Mouse (Mus musculus): ENCODE measurements around the gene Sytl1. TPM values are rescaled to one million over a fixed set of nuclear protein-coding genes. Genes with fewer than 3 reads are reported as not detected.

Gene Sytl1
- polyA plus RNA-seq, 1 experiment = not detected

DNA sequence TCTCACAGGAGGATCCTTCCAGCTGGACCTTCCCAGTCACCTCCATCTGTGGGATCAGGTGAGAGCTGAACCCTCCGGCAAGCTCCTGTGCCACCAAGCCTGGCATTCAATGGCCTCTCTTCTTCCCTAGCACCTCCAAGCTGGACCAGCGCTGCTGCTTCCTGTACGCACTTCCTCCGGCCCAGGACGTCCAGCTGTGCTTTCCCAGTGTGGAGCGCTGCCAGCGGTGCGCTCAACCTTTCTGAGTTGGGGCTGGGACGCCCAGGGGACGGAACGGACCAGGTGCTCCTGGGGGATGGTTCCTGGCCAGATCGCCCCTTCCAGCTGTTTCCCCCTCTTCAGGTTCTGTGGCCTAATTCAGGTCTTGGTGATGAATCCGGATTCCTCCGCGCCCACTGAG lies 15.8 kb downstream of the Sytl1 start:
- 54% methylated on average over 15 of the region's 15 CpGs for WGBS
- Histone ChIP-seq H3K27ac (ENCODE audit: insufficient read depth, low read depth, low read length) (no peak overlapping the region), H3K4me3 (ENCODE audit: insufficient read depth, low read depth, low read length) (no peak overlapping the region), H3K4me1 (ENCODE audit: control insufficient read depth, insufficient read depth, low read length) (peaks cover 10% of the 10 kb centered on the region)
- TF ChIP-seq CTCF (IDR thresholded peaks at IDR 0.05; ENCODE audit: insufficient read depth, low read depth, low read length) (no peak), POLR2A (IDR thresholded peaks at IDR 0.05; ENCODE audit: insufficient read depth, low read depth, low read length) (no peak)

DNA sequence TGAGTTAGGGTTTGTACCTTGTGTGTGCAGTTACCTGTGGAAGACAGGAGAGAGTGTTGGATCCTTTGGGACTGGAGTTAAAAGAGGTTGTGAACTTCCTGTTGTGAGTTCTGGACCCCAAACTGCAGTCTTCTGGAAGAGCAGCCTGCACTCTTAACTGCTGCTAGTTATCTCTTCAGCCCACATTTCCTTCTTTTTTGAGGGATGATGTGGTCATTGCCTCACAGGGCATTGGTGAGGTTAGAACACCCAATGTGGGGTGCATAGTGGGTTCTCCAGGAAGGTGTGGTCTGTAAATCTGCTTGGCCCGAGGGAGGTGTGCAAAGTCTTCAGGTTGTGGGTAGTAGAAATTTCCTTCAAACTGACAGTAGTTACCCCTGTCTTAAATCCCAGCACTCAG lies 18.6 kb downstream of the Sytl1 start:
- peaks cover 8% of the 10 kb centered on the region for H3K4me1 ChIP-seq (ENCODE audit: control insufficient read depth, insufficient read depth, low read length)
- no peak for TF ChIP-seq CTCF (IDR thresholded peaks at IDR 0.05; ENCODE audit: insufficient read depth, low read depth, low read length)
- no peak for TF ChIP-seq POLR2A (IDR thresholded peaks at IDR 0.05; ENCODE audit: insufficient read depth, low read depth, low read length)
- no peak overlapping the region for H3K4me3 ChIP-seq (ENCODE audit: insufficient read depth, low read depth, low read length)
- no peak overlapping the region for H3K27ac ChIP-seq (ENCODE audit: insufficient read depth, low read depth, low read length)
- WGBS = 83% methylated on average over 1 of the region's 1 CpGs

DNA sequence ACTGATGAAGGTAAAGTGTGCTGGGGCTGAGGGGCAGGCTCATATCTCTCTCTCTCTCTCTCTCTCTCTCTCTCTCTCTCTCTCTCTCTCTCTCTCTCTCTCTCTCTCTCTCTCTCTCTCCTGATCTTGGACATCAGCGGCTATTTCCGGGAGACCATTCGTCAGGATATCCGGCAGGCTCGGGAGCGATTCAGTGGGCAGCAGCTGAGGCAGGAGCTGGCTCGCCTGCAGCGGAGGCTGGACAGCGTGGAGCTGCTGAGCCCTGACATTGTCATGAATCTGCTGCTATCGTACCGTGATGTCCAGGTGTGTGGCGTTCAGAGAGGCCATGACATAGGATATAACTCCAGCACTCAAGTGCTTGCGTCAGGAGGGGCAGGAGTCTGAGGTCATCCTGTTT lies 19.4 kb downstream of the Sytl1 start:
- TF ChIP-seq POLR2A (IDR thresholded peaks at IDR 0.05; ENCODE audit: insufficient read depth, low read depth, low read length) = no peak
- no peak for TF ChIP-seq CTCF (IDR thresholded peaks at IDR 0.05; ENCODE audit: insufficient read depth, low read depth, low read length)
- Histone ChIP-seq H3K4me1 (ENCODE audit: control insufficient read depth, insufficient read depth, low read length) (peaks cover 8% of the 10 kb centered on the region), H3K27ac (ENCODE audit: insufficient read depth, low read depth, low read length) (no peak overlapping the region), H3K4me3 (ENCODE audit: insufficient read depth, low read depth, low read length) (no peak overlapping the region)
- WGBS = 66% methylated on average over 13 of the region's 13 CpGs

DNA sequence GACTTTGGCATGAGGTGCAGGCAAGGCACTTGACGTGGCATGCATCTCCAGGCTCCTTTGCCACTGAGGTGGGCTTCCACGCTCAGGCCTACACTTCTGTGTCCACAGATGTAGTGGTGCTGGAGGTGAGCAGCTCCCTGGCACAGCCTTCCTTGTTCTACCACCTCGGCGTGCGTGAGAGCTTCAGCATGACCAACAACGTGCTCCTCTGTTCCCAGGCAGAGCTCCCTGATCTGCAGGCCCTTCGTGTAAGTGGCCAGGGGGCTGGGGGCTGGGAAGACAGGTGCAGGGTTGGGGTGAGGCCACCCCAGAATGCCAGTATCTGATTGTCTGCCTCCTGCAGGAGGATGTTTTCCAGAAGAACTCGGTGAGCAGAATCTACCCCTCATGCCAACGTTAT lies 20.2 kb downstream of the Sytl1 start:
- TF ChIP-seq CTCF (IDR thresholded peaks at IDR 0.05; ENCODE audit: insufficient read depth, low read depth, low read length) = no peak
- no peak for TF ChIP-seq POLR2A (IDR thresholded peaks at IDR 0.05; ENCODE audit: insufficient read depth, low read depth, low read length)
- 64% methylated on average over 9 of the region's 9 CpGs for WGBS
- no peak overlapping the region for H3K4me3 ChIP-seq (ENCODE audit: insufficient read depth, low read depth, low read length)
- no peak overlapping the region for H3K27ac ChIP-seq (ENCODE audit: insufficient read depth, low read depth, low read length)
- H3K4me1 ChIP-seq (ENCODE audit: control insufficient read depth, insufficient read depth, low read length) = peaks cover 8% of the 10 kb centered on the region

DNA sequence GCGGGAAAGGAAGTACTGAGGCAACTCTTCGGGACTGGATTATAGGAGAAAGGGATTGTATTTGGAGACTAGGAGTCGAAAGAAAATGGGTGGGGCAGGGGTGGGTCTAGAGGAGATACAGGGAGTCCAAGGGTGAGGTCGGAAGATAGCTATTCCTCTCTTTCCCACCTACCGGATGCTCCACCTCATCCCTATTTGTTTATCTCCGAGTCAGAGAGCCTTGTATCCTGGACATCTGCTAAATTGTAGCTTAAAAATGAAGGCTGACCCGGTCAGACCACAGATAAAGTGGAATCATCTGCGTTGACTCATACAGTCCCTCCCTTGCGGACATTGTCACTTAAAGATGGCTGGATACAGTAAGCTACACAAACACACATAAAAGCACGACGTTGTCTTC lies 21.0 kb downstream of the Sytl1 start:
- Histone ChIP-seq H3K27ac (ENCODE audit: insufficient read depth, low read depth, low read length) (no peak overlapping the region), H3K4me3 (ENCODE audit: insufficient read depth, low read depth, low read length) (peak overlapping the region; percentile 71; the same call in 1 of the 2 replicates), H3K4me1 (ENCODE audit: control insufficient read depth, insufficient read depth, low read length) (peaks cover 8% of the 10 kb centered on the region)
- 34% methylated on average over 11 of the region's 11 CpGs for WGBS
- TF ChIP-seq POLR2A (IDR thresholded peaks at IDR 0.05; ENCODE audit: insufficient read depth, low read depth, low read length) (no peak), CTCF (IDR thresholded peaks at IDR 0.05; ENCODE audit: insufficient read depth, low read depth, low read length) (no peak)

DNA sequence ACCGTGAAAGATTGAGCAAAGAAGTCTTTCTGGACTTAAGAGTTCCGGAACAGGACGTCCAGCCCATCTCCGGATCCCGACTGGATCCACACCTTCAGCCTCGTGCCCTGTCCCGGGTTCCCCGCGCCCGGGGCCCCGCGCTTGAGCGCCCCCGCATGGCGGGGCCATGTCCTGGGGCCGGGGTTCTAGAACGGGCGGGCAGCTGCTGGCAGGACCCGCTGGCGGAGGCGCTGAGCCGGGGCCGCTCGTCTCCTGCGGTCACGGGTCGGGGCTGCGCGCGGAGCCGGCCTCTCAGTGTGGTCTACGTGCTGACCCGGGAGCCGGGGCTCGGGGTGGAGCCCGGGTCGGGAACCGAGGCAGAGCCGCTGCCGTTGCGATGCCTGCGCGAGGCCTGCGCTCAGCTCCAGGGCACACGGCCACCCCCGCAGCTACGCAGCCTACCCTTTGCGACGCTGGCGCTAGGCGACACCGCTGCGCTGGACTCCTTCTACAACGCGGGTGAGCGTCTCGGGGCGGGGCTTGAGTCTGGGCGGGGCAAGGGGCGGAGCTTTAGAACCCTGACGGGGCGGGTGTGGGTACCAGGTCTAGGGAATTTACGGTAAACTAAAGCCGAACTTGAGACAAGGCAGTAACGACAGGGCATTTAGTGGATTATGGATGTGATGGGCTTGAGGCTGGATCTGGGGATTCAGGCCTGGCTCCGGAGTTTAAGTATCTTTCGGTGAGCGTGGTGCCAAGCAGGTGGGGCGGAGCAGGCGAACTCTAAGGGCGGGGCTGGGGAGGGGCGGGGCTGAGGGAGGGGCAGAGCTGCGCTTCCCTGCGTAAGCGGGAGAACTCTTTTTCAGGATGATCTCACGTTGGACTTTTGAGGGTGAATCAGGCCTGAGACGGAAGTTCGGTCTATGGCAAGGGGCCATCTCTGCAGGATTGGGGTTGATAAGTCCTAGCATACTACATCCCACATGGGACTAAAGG lies 21.7 kb downstream of the Sytl1 start:
- TF ChIP-seq CTCF (IDR thresholded peaks at IDR 0.05; ENCODE audit: insufficient read depth, low read depth, low read length) (no peak), POLR2A (IDR thresholded peaks at IDR 0.05; ENCODE audit: insufficient read depth, low read depth, low read length) (peak; percentile 43; the same call in 1 of the 2 replicates)
- peaks cover 8% of the 10 kb centered on the region for H3K4me1 ChIP-seq (ENCODE audit: control insufficient read depth, insufficient read depth, low read length)
- peak overlapping the region; percentile 21; the same call in 1 of the 2 replicates for H3K27ac ChIP-seq (ENCODE audit: insufficient read depth, low read depth, low read length)
- 1% methylated on average over 78 of the region's 78 CpGs for WGBS
- peak overlapping the region; percentile 71 for H3K4me3 ChIP-seq (ENCODE audit: insufficient read depth, low read depth, low read length)

DNA sequence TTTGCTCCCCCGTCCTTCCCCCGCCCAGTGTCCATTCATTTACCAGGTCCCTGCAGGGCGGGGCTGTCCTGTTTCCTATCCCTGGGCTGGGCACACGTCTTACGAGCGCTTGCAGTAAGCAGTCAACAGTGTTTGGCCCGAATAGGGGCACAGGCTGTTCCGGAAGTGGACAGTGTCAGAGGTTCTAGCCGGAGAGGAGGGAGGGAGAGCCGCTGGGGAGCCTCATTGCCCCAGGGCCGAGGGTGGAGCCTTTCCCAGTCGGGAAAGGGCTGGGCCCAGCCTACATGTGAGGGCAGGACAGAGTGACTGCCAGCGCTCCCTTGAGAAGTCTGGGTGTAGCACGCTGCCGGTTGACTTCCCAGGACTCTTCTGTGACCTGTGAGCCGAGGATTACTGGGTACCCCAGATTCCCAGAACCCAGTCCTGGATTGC lies 22.4 kb downstream of the Sytl1 start, which contains the start of gene Map3k6:
Gene Map3k6, plus strand, starts transcription at position 329 of the 432 bp plus-strand sequence.
- Histone ChIP-seq H3K4me1 (ENCODE audit: control insufficient read depth, insufficient read depth, low read length) (peaks cover 8% of the 10 kb centered on the region), H3K27ac (ENCODE audit: insufficient read depth, low read depth, low read length) (peak within 1 kb of the TSS; percentile 21; the same call in 1 of the 2 replicates), H3K4me3 (ENCODE audit: insufficient read depth, low read depth, low read length) (peak within 1 kb of the TSS; percentile 71)
- TF ChIP-seq CTCF (IDR thresholded peaks at IDR 0.05; ENCODE audit: insufficient read depth, low read depth, low read length) (no peak), POLR2A (IDR thresholded peaks at IDR 0.05; ENCODE audit: insufficient read depth, low read depth, low read length) (no peak)
- whole genome bisulfite sequencing = 31% methylated on average over 16 of the region's 16 CpGs

DNA sequence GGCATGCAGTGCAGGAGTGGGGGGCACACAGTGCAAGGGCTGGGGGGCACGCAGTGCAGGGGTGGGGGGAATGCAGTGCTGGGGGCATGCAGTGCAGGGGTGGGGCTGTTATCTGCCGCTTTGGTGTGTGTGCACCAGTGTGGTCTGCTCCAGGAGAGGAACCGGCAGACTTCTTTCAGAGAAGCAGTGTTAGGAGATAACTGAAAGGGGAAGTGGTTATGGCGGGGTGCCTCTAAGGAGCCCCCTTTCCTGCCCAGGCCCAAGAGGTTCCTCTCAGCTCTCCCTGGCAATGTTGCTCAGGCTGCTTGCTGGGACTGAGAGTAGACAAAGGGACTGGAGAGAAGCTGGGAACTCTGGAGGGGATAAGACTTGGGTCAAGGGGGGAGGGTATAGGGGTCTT lies 25.0 kb downstream of the Sytl1 start:
- no peak for TF ChIP-seq POLR2A (IDR thresholded peaks at IDR 0.05; ENCODE audit: insufficient read depth, low read depth, low read length)
- TF ChIP-seq CTCF (IDR thresholded peaks at IDR 0.05; ENCODE audit: insufficient read depth, low read depth, low read length) = no peak
- H3K4me3 ChIP-seq (ENCODE audit: insufficient read depth, low read depth, low read length) = no peak overlapping the region
- peaks cover 8% of the 10 kb centered on the region for H3K4me1 ChIP-seq (ENCODE audit: control insufficient read depth, insufficient read depth, low read length)
- 86% methylated on average over 4 of the region's 4 CpGs for WGBS
- H3K27ac ChIP-seq (ENCODE audit: insufficient read depth, low read depth, low read length) = no peak overlapping the region

DNA sequence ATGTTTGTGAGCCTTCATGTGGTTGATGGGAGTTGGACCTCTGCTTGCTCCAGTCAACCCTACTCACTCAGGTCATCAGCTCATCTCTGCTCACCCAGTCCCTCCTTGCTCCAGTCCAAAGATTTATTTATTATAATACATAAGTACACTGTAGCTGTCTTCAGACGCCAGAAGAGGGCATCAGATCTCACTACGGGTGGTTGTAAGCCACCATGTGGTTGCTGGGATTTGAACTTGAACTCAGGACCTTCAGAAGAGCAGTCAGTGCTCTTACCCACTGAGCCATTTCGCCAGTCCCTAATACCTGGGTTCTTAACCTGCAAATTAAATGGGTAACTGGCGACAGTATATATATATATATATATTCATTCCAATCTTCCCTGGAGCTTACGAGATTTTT lies 27.5 kb downstream of the Sytl1 start:
- 83% methylated on average over 5 of the region's 5 CpGs for WGBS
- Histone ChIP-seq H3K4me1 (ENCODE audit: control insufficient read depth, insufficient read depth, low read length) (peaks cover 2% of the 10 kb centered on the region), H3K4me3 (ENCODE audit: insufficient read depth, low read depth, low read length) (no peak overlapping the region), H3K27ac (ENCODE audit: insufficient read depth, low read depth, low read length) (no peak overlapping the region)
- no peak for TF ChIP-seq POLR2A (IDR thresholded peaks at IDR 0.05; ENCODE audit: insufficient read depth, low read depth, low read length)
- no peak for TF ChIP-seq CTCF (IDR thresholded peaks at IDR 0.05; ENCODE audit: insufficient read depth, low read depth, low read length)

Measured in olfactory bulb, adult 2 months (tissue).